Mouse (Mus musculus): Measurements from ENCODE around the gene Coro1a. TPM values are rescaled to one million over a fixed set of nuclear protein-coding genes. Genes with fewer than 3 reads are reported as not detected.

Gene Coro1a
- polyA plus RNA-seq, 1 experiment: 13.7 TPM

GRCm38 (mm10) chr7:126717566-126717965, 10.0 kb upstream of the Coro1a start:
- no peak for TF ChIP-seq GATA1 (IDR thresholded peaks at IDR 0.05; ENCODE audit: low read length)

- no peak for TF ChIP-seq GATA1 (IDR thresholded peaks at IDR 0.05; ENCODE audit: low read length)
Observed at GRCm38 (mm10) chr7:126715679-126716078, 8.1 kb upstream of the Coro1a start.

GRCm38 (mm10) chr7:126711910-126712309, 4.3 kb upstream of the Coro1a start:
- no peak for TF ChIP-seq GATA1 (IDR thresholded peaks at IDR 0.05; ENCODE audit: low read length)

- no peak for TF ChIP-seq GATA1 (IDR thresholded peaks at IDR 0.05; ENCODE audit: low read length)
Observed at GRCm38 (mm10) chr7:126710266-126710665, 2.7 kb upstream of the Coro1a start.

GRCm38 (mm10) chr7:126708175-126708952, 777 bp upstream of the Coro1a start:
- no peak for TF ChIP-seq GATA1 (IDR thresholded peaks at IDR 0.05; ENCODE audit: low read length)

GRCm38 (mm10) chr7:126704121-126704980, 3.2 kb downstream of the Coro1a start:
- TF ChIP-seq GATA1 (IDR thresholded peaks at IDR 0.05; ENCODE audit: low read length): no peak

GRCm38 (mm10) chr7:126703757-126704077, 3.9 kb downstream of the Coro1a start:
- no peak for TF ChIP-seq GATA1 (IDR thresholded peaks at IDR 0.05; ENCODE audit: low read length)

- no peak for TF ChIP-seq GATA1 (IDR thresholded peaks at IDR 0.05; ENCODE audit: low read length)
Observed at GRCm38 (mm10) chr7:126702861-126703756, 4.5 kb downstream of the Coro1a start.

- no peak for TF ChIP-seq GATA1 (IDR thresholded peaks at IDR 0.05; ENCODE audit: low read length)
Observed at GRCm38 (mm10) chr7:126702358-126702757, 5.2 kb downstream of the Coro1a start.

- TF ChIP-seq GATA1 (IDR thresholded peaks at IDR 0.05; ENCODE audit: low read length): no peak
Observed at GRCm38 (mm10) chr7:126701559-126702357, 5.8 kb downstream of the Coro1a start.

GRCm38 (mm10) chr7:126701070-126701469, 6.5 kb downstream of the Coro1a start:
- TF ChIP-seq GATA1 (IDR thresholded peaks at IDR 0.05; ENCODE audit: low read length): no peak

- TF ChIP-seq GATA1 (IDR thresholded peaks at IDR 0.05; ENCODE audit: low read length): no peak
Observed at GRCm38 (mm10) chr7:126700063-126701015, 7.2 kb downstream of the Coro1a start.

- no peak for TF ChIP-seq GATA1 (IDR thresholded peaks at IDR 0.05; ENCODE audit: low read length)
Observed at GRCm38 (mm10) chr7:126697838-126698237, 9.7 kb downstream of the Coro1a start.

- TF ChIP-seq GATA1 (IDR thresholded peaks at IDR 0.05; ENCODE audit: low read length): no peak
Observed at GRCm38 (mm10) chr7:126696886-126697285, 10.7 kb downstream of the Coro1a start.

All from G1E-ER4 (cell line).